ENCODE assay signal across 19 mouse cellular contexts in the genomic region with DNA sequence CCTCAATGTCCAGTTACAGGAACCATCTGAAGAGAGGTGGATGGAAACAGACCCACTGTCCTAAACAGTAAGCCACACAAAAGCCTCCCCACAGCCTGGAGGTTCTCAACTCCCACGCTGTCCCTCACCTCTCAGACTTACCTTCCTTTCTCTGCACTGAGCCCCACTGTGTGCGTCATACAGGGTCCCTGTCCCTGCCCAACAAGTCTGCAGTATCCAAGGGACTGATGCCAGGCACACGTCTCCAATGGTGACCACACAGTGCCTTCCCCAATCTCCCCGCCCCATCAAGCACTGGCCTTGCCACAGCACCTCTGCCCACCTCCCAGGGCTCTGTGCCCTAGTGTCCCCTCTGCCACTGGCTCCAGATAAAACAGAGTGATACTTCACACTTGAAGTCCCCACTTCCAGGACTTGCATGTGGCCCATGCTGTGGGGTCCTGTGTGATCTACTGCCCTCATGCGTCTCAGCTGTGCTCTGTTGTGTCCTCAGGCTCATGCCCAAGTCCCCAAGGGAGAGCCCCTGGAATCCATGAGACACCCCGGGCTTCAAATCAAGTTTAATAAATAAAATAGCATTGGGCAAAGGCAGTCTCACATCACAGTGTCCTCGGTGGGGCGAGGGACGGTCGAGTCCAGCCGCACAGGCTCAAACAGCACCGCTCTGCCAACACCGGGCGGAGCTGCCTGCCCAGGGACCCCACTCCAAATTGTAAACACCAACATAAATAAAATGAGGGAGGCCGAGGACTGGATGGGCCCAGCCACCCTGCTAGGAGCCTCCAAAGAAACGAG. TPM values are rescaled to one million over a fixed set of nuclear protein-coding genes. Genes with fewer than 3 reads are reported as not detected.
DNase-seq lines count a peak whose midpoint lies in the region; TF ChIP-seq lines count a peak whose summit lies in the region.
"Had no signal": no experiment of that assay in that cellular context is flagged by ENCODE, and none has a peak within 500 bp of the region (broad histone marks: within the 10 kb centered on the region; RNA-seq: fewer than 3 reads in every experiment).

No protein-coding gene starts in this region.

- TF ChIP-seq CTCF in heart, adult 2 months (IDR thresholded peaks at IDR 0.05), result no peak

- H3K27ac ChIP-seq in heart, adult 2 months, result no peak overlapping the region
- H3K27ac ChIP-seq: embryonic facial prominence, embryonic 12.5 days; kidney, embryonic 15.5 days; liver, embryonic 15.5 days had no signal

- H3K4me1 ChIP-seq in heart, adult 2 months (ENCODE audit: control insufficient read depth, insufficient read depth, low read length), result no peaks in the 10 kb centered on the region
- H3K4me1 ChIP-seq: embryonic facial prominence, embryonic 12.5 days; kidney, embryonic 15.5 days had no signal

- no peaks in the 10 kb centered on the region for H3K27me3 ChIP-seq in heart, adult 2 months (ENCODE audit: control insufficient read depth, insufficient read depth, low read length)
- H3K27me3 ChIP-seq: embryonic facial prominence, embryonic 12.5 days; kidney, embryonic 15.5 days had no signal

- peak; percentile 2 to 14 for DNase-seq in heart, adult 2 months
- no peak for DNase-seq in heart, postnatal 36 days
- peak; percentile 0 to 4 for DNase-seq in left cerebral cortex, adult 8-10 months (ENCODE audit: low spot score in 2 of 2)
- no peak for DNase-seq in left cerebral cortex, postnatal 10 days (ENCODE audit: extremely low spot score in 1 of 2, low spot score in 2 of 2)
- DNase-seq in thymus, postnatal 4 days, result peak; percentile 5
- no peak for DNase-seq in thymus, adult 18-20 months
- no peak for DNase-seq in natural killer cell, adult 2 months (ENCODE audit: low spot score in 2 of 2)
- DNase-seq: lung, postnatal 10 days had no signal

- H3K79me2 ChIP-seq in heart, adult 2 months (replicated peaks; ENCODE audit: control insufficient read depth, insufficient read depth, low read length), result no peaks in the 10 kb centered on the region

- no peak for TF ChIP-seq POLR2A in heart, adult 2 months (IDR thresholded peaks at IDR 0.05; ENCODE audit: insufficient read depth, low read depth, low read length)

- 93% methylated on average over 16 of the region's 16 CpGs for WGBS in heart, adult 2 months

- TF ChIP-seq EP300 in heart, adult 2 months (IDR thresholded peaks at IDR 0.05; ENCODE audit: insufficient read depth, low read depth, low read length), result no peak

- H3K9ac ChIP-seq in heart, adult 2 months (ENCODE audit: low read depth, low read length), result no peak overlapping the region
- H3K9ac ChIP-seq: embryonic facial prominence, embryonic 12.5 days; kidney, embryonic 15.5 days; liver, embryonic 15.5 days had no signal

- H3K4me3 ChIP-seq in heart, adult 2 months, result no peak overlapping the region
- H3K4me3 ChIP-seq: embryonic facial prominence, embryonic 12.5 days; kidney, embryonic 15.5 days; liver, embryonic 15.5 days had no signal

- H3K36me3 ChIP-seq in heart, adult 2 months (ENCODE audit: control insufficient read depth, insufficient read depth, low read length), result no peaks in the 10 kb centered on the region
- H3K36me3 ChIP-seq: G1E had no signal

- intact Hi-C loops in heart, adult 2 months (cut with DNase I), result no loop called here
- intact Hi-C loops in heart, postnatal 36 days (cut with DNase I), result no loop called here
- intact Hi-C loops in left cerebral cortex, postnatal 10 days (cut with DNase I), result no loop called here

RNA-seq across cellular contexts. Expression of gene Plpp2, which starts 6.3 kb away (rescaled TPM):
- total RNA-seq in heart, adult 2 months (2021), result 1 to 10 TPM; 2.3 to 3.5 TPM
- 2.4 and 3.8 TPM in 2 replicates for polyA plus RNA-seq in heart, adult 2 months (2012; rRNA removed)
- total RNA-seq in heart, postnatal 36 days (2021), result 1 to 10 TPM; 2.2 to 2.7 TPM
- 1 to 10 TPM; 4.8 to 6.3 (median 6.1) TPM for total RNA-seq in left cerebral cortex, adult 8-10 months (2022)
- total RNA-seq in left cerebral cortex, postnatal 10 days (2021), result 1 to 10 TPM; 3.2 to 3.7 TPM
- total RNA-seq: G1E had no signal

RNA-seq across cellular contexts. Expression of gene Mier2, which starts 15.1 kb away (rescaled TPM):
- 10 to 100 TPM; 12.7 to 12.9 TPM for total RNA-seq in heart, adult 2 months (2021)
- polyA plus RNA-seq in heart, adult 2 months (2012; rRNA removed), result 27.4 and 31.8 TPM in 2 replicates
- 10 to 100 TPM; 11.1 to 12.7 TPM for total RNA-seq in heart, postnatal 36 days (2021)
- total RNA-seq in left cerebral cortex, adult 8-10 months (2022), result 10 to 100 TPM; 43.1 to 48.8 (median 47.9) TPM
- 10 to 100 TPM; 47.5 to 50.2 TPM for total RNA-seq in left cerebral cortex, postnatal 10 days (2021)
- total RNA-seq: G1E had no signal

RNA-seq across cellular contexts. Expression of gene Theg, which starts 47.2 kb away (rescaled TPM):
- total RNA-seq in heart, adult 2 months (2021), result not detected
- polyA plus RNA-seq in heart, adult 2 months (2012; rRNA removed), result 0.10 TPM in 1 of 2 replicates, not detected in the other
- not detected for total RNA-seq in heart, postnatal 36 days (2021)
- total RNA-seq in left cerebral cortex, adult 8-10 months (2022), result 1 to 10 TPM in 1 of 4 experiments, under 1 TPM in 3; 0.33 to 1.3 (median 0.90) TPM
- not detected for total RNA-seq in left cerebral cortex, postnatal 10 days (2021)
- total RNA-seq: G1E; gastrocnemius, adult 8-10 months; hematopoietic stem cell, adult 5-6 weeks; megakaryocyte-erythroid progenitor cell, adult 5-6 weeks had no signal
- polyA plus RNA-seq: embryonic facial prominence, embryonic 12.5 days; G1E; heart, embryonic 11.5 days; kidney, embryonic 15.5 days; limb, embryonic 11.5 days; liver, embryonic 15.5 days; midbrain, embryonic 16.5 days; neural tube, embryonic 11.5 days had no signal

Comparison
In these comparisons a context has a peak if more than half of its experiments do, and no peak if none do; other contexts are left out.
1. DNase-seq: peak in heart, adult 2 months (2 of 2), left cerebral cortex, adult 8-10 months (2 of 2) and thymus, postnatal 4 days (single experiment); none in heart, postnatal 36 days (0 of 2), left cerebral cortex, postnatal 10 days (0 of 2), thymus, adult 18-20 months (0 of 2) and natural killer cell, adult 2 months (0 of 2).